Mouse (Mus musculus) left cerebral cortex, adult 18-20 months (tissue): ENCODE data around the gene Prmt1. TPM values are rescaled to one million over a fixed set of nuclear protein-coding genes. Genes with fewer than 3 reads are reported as not detected.

Source experiments
- DNase-seq, 2 experiments: peaks; one replicate each; pipeline ENCODE4 v3.0.0; 2021 to 2022; ENCODE audit warnings: low spot score in 2 of 2, mixed read lengths in 1 of 2
- total RNA-seq, 2 experiments: library from RNA; stranded (reverse); gene quantifications; 2 replicates each; pipeline ENCODE4 v1.2.3; 2021

Prmt1 gene
- total RNA-seq, 2 experiments from 2014 or later = 174 to 178 TPM

DNA sequence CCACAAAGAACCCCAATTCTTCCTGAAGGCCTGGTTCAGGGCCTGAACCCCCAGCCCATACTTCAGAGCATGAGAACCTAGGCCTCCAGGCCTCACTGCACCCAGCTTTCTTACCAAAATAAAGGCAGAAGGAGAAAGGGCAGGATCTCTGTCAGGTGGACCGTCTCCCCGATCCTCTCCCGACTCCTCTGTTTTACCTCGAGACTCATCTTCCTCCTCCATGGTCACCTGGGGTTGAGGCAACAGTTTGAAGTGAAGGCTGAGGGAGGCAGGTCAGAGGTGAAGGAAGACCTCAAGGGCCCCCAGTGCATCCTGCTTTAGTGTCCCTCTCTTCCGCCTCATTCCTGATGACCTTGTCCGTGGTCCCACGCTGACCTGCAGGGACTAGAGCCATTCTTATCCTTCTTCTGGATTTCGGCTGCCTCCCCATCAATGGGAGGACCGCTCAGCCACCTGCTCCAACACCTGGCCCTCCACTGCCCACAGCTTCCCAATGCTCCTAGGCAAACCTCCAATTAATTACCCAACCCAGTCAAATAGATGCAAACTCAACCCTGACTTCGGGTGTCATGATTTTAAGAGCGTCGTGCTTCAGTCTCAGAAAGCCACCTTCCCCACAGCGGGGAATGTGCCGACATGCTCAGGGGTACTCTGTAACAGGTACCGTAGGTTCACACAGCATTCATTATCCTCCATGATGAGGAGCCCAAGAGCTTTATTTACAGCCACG, 27.2 kb upstream of the Prmt1 start:
- DNase-seq = no peak

DNA sequence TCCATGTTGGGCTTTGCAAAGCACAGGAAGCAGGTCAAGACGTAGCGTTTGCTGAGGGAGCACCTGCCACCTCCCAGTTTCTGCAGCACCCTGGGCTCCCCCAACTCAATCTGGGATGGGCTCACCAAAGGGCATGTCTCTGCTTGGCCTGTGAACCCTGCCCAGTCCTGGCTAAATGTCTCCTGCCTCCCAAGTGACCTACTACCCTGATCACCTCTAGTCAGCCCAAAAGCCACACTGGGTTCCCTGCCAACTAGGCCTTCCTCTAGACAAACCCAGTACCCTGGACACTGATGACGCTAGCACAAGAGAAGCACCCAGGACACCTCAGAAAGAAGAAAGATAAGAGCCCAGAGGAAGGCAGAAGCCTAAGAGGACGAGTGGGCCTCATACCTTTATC, 26.5 kb upstream of the Prmt1 start:
- no peak for DNase-seq

DNA sequence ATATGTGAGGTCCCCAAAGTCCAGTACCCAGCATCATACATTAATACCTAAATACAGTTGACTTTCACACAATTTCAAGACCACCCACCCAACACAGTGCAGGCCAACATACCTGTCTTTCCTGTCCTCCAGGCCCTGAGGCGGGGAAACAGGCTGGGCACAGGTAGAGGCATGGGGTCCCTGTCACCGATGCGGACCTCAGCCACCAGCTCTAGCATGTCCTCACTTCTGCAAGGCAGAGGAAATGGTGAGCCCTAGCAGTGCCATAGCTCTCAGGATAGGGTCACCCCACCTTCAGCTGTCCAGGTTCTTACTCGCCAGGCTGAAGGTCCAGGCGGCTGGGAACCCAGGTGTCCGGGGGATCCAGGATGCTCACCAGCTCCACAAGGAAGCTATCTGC, 25.6 kb upstream of the Prmt1 start:
- no peak for DNase-seq

DNA sequence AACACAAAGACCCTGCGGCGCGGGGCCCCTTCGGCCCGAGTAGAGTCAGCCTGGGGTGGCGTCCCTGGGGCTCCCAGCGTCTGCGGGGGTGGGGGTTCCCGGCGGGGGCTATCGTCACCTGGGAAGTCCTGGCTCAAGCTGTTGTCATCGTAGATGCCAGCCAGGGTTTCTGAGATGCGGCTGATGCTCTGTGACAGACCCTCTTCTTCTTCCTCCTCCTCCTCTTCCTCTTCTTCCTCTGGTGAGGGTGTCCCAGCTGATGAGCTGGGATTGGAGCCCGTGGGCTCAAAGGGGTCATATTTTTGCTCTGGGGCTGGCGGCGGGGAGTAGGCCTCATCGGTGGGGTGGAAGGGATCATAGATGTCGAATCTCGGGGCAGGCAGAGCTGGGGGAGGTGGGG, 22.0 kb upstream of the Prmt1 start:
- no peak for DNase-seq

DNA sequence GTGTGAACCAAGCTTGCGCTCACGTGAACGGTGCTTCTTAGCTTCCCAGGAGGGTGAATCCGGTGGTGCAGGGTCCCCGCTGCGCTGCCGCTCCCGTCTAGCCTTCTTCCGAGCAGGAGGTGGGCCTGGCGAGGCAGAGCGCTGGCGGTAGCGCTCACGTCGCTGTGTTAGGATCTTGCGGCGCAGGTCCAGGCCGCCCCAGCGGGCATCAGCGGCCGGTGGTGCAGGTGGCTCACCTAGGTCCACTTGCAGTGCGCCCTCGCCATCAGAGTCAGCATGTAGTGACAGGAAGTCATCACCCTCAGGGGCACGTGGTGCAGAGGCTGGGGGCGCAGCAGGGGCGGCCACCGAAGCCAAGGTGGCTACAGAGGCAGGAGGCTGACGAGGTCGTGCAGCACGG, 21.5 kb upstream of the Prmt1 start:
- DNase-seq = no peak

DNA sequence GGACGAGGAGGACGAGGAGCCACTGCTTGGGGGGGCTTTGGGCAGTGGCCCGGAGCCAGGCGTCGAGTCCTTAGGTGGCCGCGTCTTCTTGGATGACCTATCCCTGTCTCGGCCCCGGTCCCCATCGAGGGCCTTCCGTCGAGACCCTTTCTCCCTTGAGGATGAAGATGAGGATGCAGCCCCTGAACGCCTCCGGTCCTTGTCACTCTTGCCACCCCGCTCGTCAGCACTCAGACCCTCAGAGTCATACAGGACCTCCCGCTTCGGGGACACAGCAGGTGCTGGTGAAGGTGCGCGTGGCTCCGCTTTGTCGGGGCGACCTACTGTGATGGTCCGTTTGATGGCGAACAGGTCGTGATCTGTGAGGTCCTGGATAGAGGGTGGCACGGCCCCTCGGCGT, 20.8 kb upstream of the Prmt1 start:
- DNase-seq = no peak

DNA sequence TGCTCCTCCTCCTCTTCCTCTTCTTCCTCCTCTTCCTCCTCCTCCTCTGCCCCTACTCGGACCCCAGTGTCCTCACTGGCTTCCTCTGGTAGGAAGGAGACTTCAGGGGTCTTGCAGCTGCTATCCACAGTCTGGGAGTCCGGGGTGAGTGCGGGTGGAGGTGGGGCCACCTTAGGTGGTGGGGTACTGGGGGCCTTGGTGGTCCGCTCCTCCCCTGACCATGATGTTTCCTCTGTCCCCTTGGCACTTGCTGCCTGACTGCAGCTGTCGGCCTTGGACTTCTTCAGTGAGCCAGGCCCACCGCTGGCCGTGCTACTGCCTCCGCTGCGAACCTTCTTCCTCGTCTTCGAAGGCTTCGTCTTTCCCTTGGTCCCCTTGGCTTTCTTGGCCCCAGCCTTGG, 20.1 kb upstream of the Prmt1 start:
- no peak for DNase-seq

DNA sequence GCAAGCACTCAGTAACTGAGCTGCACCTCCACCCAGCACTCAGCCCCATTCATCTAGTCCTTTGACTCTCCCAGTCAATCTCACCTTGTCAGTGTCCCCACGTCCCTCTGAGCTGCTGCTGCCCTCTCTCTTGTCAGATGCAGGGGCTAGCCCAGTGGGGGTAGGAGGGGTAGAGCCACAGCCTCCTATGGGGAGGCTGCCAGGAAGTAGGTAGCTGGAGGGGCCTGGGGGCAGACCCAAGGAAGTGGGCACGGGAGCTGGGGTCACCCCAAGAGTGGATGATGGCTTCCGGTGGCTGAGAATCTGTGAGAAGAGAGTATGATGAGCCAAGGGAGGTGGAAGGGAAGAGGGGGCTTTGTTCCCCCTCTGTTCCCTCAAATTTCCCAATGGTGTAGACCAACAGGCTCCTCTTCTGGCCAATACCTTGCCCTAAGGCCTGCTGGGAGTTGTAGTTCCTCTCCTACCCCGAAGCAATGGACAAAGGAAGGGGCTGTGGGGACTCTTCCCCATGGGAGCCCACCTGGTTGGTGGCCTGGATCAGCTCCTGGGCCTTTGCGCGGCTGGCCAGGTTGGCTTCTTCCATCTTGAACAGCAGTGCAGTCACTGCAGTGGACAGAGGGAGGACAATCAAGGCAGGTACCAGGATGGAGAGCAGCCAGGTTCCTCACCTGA, 19.1 kb upstream of the Prmt1 start:
- DNase-seq = no peak

DNA sequence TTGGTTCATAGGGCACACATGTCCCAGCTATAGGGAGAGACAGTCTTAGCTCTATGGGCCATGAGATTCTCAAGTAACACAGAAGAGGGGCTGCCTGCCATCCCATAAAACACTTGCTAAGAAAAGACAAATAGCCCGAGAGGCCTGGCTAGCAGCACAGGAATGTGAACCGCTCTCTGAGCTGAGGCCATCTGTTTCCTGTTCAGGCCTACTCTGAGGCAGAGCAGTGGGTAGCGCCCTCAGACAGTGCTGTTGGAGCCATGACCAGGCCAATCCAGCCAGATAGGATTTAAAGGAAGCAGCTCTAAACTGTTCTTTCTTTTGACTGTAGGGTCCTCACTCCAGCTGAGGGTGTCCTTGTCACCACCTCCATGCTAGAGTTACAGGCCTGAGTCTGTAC, 18.2 kb upstream of the Prmt1 start:
- no peak for DNase-seq

DNA sequence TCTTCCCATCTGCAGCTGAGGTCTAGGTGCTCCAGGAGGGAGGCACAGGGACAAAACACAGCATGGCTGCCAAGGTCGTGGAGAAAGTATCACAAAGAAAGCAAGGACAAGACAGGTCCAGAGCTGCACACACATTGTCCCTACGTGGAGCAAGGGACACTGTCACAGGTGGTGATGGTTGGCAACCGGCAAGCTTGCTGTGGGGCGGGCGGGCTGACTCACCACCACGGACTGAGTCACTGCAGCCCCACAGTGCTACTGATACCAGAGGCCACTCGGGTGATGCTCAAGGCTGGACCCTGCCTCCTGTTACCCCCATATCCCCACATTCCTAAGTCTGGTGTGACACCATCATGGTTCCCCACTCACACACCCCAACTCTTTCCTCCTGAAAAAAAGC, 16.1 kb upstream of the Prmt1 start:
- DNase-seq = peak in 1 of 2 experiments; percentile 32

DNA sequence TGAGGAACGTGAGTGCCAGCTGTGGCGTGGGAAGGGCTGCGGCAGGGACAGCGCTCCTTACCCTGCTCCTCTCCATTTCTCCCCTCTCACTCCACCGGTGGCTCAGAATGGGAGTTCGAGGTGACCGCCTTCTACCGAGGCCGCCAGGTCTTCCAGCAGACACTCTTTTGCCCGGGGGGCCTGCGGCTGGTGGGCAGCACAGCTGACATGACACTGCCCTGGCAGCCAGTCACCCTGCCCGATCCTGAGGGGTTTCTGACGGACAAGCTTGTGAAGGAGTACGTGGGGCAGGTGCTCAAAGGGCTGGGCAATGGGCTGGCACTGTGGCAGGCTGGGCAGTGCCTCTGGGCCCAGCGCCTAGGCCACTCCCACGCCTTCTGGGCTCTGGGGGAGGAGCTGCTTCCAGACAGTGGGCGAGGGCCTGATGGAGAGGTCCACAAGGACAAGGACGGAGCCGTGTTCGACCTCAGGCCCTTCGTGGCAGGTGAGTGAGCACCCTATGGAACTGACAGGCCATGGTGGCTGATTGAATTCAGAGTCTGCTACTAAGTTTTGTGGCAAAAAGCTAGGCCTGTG, 14.3 kb upstream of the Prmt1 start:
- no peak for DNase-seq

DNA sequence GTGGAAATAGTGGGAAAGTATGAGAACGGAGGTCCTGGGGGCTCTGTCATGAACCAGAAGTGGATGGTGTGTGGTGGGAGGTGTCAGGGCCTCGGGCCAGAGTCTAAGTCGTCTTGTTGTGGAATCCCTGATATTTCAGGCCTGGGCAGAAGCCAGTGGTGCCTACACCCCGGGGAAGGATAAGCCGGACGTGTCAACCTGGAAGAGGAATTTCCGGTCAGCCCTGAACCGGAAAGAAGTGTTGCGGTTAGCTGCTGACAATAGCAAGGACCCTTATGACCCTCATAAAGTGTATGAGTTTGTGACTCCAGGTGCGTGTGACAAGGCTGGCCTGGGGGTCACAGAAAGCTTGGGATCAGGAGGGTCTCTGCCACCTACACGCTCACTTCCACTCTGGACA, 13.4 kb upstream of the Prmt1 start:
- no peak for DNase-seq

DNA sequence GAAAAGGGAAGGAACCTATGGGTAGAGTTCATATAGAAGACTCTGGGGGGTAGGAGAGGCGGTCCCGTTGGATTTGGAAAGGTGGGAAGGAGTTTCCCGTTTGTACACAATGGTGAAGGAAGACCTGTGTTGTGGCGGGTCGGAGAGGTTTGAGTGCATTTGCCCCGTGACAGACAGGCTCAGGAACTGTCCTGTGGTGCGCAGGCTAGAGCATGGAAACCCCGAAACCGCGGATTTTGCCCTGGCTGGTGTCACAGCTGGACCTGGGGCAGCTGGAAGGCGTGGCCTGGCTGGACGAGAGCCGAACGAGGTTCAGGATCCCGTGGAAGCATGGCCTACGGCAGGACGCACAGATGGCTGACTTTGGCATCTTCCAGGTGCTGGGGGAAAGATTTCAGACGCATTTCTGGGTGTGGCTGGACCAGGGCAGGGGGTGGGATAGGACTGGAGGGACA, 12.2 kb upstream of the Prmt1 start, which contains the start of gene Bcl2l12:
TSS of gene Bcl2l12 (minus strand) at position 212 of the 455 bp plus-strand sequence.
- peak in 1 of 2 experiments; percentile 25 for DNase-seq

DNA sequence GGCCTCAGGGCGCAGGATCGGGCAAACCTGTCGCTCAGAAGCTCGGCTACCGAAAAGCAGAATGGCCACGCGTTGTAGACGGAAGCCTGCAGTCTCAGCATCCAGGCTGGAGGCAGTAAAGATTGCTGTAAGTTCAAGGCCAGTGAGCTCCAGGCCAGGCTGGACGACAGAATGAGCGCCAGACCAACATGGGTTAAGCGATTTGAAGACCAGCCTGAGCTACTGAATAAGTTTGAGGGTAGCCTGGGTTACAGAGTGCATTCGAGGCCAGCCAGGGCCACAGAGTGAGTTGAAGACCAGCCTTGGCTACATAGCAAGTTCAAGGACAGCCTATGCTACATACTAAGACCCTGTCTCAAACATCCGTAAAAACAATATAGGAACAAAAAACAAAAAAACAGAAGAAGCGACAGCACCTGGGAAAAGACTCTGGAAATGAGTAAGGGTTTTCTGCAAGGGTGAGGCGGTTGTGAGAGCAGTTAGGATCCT, 11.6 kb upstream of the Prmt1 start:
- no peak for DNase-seq

DNA sequence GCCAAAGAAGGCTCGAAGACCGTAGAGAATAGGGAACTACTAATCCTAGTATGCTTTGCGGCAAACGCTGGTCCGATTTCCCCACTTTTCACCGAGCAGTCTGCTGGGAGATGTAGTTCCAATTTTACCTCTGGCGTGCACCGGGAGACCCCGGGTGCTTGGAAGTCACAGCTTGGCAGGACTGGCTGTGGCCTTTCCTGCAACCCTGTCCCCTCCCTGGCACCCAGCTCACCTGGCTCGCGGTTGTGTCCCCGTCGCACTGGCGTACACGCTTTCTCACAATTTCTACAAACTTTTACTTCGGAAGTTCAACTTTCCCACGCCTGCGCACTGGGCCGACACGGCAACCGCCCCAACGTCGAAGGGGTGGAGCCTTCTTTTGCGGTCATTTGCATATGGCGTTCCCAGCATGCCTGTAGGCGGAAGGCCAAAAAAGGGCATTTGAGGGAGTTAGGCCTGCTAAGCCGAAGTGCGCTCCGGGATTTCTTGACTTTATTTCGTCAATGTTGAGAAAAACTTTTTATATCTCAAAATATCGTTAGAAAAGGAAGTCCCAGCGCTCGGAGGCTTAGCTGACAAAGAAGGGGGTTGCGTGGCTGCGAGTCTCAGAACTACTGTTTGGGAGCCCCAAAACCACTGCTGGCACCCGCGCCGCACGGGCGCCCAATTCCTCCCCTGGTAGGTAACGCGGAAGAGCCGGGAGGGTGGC, 11.0 kb upstream of the Prmt1 start, which contains the start of gene Irf3:
TSS of gene Irf3 (plus strand) at position 418 of the 709 bp plus-strand sequence.
- DNase-seq = peak; percentile 95 to 97

DNA sequence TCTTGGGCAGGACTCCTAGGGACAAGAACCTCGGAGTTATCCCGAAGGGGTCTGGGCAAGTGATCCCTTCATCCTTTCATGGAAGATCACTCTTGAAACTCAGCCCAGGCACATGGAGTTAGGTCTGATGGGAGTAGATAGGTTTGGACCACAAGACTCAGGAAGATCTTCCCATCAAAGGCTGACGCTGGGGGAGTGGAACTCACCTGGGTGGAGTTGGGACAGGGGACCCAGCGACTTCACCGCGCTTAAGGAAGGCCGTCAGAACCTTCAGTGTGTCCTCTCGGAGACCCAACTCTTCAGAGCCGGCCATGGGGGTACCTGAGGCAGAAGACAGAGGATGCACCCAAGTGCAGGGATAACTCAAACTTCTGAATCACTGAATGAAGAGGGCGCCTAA, 10.3 kb upstream of the Prmt1 start:
- DNase-seq = no peak

DNA sequence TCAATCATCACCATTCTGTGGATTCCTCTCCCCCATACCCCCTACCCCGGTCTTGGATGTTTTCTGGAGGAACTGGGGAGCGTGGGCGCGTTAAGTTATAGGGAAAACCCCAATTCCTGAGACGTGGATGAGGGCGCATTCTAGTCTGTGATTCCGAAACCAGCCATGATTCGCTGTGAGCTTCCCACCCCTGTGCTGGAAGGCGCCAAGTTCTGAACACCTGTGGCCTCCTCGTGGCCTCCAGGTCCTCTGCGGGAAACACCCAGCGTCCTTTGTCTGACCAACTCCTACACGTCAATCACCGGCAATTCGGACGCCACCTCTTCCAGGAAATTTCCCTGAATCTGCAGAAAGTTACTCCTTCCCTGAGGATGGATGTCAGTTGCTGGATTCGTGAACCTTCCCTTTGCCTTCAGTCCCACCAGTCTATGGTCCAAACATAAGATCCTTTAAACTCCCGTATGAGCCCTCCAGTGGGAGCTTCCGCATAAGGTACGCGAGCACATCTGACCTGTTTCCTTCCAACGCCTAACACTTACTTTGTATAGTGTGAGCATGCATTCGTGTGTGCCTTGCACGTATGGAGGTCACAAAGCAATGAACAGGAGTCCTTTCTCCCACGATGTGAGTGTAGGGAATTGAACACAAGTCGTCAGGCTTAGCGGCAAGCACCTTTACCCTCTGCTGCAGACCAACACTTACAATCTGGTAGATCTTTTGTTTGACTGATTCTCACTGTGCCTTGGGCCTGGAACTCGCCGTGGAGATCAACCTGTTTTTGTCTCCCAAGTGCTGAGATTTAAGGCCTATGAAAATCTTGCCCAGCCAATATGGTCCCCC, 731 bp upstream of the Prmt1 start:
- no peak for DNase-seq

DNA sequence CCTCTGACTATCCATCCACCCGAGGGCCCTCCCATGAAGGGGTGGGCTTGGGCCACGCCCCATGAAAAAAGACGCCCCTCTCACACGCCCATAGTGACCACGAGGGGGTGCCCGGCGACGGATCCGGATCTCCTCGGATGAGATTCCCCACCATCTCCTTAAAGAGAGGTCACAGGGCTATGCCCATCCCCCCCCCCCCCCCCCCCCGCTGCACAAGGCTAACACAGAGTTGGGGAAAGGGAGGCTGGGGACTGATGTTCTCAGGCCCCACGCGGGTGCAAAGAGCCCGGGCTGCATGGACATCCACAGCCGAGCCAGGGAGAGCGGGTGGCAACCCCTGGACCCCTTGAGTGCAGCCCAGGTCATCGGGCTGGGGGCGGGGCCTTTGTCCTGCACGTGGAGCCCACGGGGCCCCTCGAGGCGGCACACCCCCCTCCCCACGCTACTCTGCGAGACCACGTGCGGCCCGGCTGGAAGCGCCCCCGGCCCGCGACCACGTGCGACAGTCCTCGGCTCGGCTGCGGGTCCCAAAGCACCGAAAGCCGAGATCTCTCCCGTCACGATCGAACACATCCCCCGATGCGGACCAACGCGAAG, 675 bp downstream of the Prmt1 start:
- peak; percentile 46 to 47 for DNase-seq

DNA sequence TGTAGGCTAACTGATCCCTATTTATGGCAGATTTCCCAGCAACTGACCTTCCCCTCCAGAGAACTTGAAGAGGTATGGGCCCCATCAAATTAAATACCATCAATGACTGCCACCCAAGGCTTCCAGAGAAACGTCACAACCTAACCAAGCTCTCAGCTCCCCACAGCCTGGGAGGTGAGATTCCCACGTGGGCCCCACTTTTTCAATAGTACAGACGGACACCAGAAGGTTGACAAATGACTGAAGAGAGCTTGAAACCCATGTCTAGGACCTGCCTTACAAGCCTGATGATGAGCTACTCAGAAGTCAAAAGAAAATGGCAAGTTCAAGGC, 1.6 kb downstream of the Prmt1 start:
- no peak for DNase-seq
